Mouse (Mus musculus): ENCODE results near the gene Col16a1.

DNA sequence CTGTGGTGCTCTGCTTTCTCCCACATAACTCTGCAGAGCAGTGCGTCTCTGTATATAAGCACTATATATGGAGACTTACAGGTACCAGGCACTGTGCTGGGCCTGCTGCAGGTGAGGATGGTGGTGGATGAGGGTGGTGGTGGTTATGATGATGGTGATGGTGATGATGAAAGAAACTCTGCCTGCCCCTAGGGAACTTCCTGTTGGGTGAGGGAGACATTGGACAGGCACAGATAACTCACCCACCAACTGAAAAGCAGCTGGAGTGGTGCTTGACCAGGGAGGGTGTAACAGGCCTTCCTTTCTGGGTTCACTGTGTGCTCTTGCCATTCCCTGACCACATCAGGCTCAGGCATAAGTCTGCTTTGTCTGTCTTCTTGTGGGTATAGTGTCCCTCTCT, 65.1 kb downstream of the Col16a1 start:
- TF ChIP-seq POLR2A (IDR thresholded peaks at IDR 0.05; ENCODE audit: low read depth, low read length) (no peak), CTCF (IDR thresholded peaks at IDR 0.05; ENCODE audit: borderline replicate concordance, insufficient read depth, low read length) (no peak)

Data from embryonic fibroblast, embryonic 13.5 days (primary cell).